Mouse (Mus musculus): ENCODE data around the gene Snapc5. TPM values are rescaled to one million over a fixed set of nuclear protein-coding genes. Genes with fewer than 3 reads are reported as not detected.
"Not testable (repeated sequence)": the region's sequence is repeated elsewhere in the genome, so short reads cannot be mapped to it uniquely, and the experiment has no call there.

Snapc5 gene
- polyA plus RNA-seq, 1 experiment from 2014 or later: 27.9 TPM

DNA sequence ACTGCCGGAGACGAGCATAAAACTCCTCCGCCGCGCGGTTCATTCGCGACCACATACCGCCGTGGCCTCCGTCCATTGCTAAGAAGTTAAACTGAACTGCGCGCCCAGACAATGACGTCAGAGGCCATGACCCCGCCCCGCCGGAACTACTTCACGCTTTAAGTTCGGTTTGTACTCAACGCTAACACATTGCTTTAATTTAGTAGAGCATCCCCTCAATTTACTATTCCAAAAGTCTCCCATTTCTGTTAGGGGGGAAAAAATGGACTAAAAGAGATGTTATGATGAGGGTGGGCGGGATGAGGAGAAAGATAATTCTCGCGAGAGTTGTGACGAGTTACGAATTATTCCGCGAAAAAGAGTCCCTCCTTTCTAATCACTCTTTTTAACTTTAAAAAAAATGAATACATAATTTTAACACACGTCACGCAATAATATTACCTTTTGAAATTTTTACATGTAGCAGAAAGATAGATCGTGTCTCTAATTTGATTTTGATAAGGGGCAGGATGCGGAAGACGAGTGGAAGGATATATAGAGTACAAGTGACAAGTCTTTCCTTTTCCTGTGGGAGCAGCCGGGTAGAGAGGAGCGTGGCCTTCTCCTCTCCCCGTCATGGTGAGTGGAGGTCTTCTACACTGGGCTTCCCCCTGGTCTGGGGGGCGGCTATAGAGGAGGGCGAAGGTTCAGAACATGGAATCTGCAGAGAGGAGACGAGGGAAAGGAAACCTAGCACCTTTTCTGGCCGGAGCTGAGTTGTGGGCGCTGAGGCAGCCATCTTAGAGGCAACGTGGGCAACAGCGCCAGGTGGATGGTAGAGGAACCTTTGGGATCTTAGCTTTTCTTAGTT is 6.0 kb upstream of the Snapc5 start, which contains the start of the genes Zwilch and Rpl4:
Zwilch (minus strand) TSS at position 289 of the 850 bp plus-strand sequence.
Rpl4 (plus strand) TSS at position 560 of the 850 bp plus-strand sequence.
- H3K4me3 ChIP-seq (ENCODE audit: low read depth, low read length): peak within 1 kb of the TSS; percentile 85
- H3K4me1 ChIP-seq (ENCODE audit: control insufficient read depth, insufficient read depth, low read length): peaks cover 15% of the 10 kb centered on the region
- peaks cover 36% of the 10 kb centered on the region for H3K36me3 ChIP-seq (ENCODE audit: control insufficient read depth, insufficient read depth, low read length)
- peak; percentile 77; the same call in 1 of the 2 replicates for ATAC-seq (ENCODE audit: insufficient number of reproducible peaks, insufficient read depth, low FRiP score, low read depth)
- under 1% methylated on average over 42 of the region's 42 CpGs for whole genome bisulfite sequencing
- H3K9me3 ChIP-seq (ENCODE audit: control insufficient read depth, low read depth, low read length): no peaks in the 10 kb centered on the region
- H3K27me3 ChIP-seq (ENCODE audit: control insufficient read depth, insufficient read depth, low read length): no peaks in the 10 kb centered on the region
- H3K9ac ChIP-seq (replicated peaks; ENCODE audit: low read depth, low read length): peak within 1 kb of the TSS; percentile 89
- H3K4me2 ChIP-seq (replicated peaks; ENCODE audit: low read depth, low read length): peak within 1 kb of the TSS; percentile 94
- peak within 1 kb of the TSS; percentile 93 for H3K27ac ChIP-seq (ENCODE audit: low read length)

GRCm38 (mm10) chr9:64173666-64174220 is 5.3 kb upstream of the Snapc5 start:
- no peak for ATAC-seq (ENCODE audit: insufficient number of reproducible peaks, insufficient read depth, low FRiP score, low read depth)
- Histone ChIP-seq H3K27ac (ENCODE audit: low read length) (peak overlapping the region; percentile 93), H3K4me3 (ENCODE audit: low read depth, low read length) (peak overlapping the region; percentile 85), H3K9me3 (ENCODE audit: control insufficient read depth, low read depth, low read length) (no peaks in the 10 kb centered on the region), H3K27me3 (ENCODE audit: control insufficient read depth, insufficient read depth, low read length) (no peaks in the 10 kb centered on the region), H3K4me2 (replicated peaks; ENCODE audit: low read depth, low read length) (peak overlapping the region; percentile 94), H3K36me3 (ENCODE audit: control insufficient read depth, insufficient read depth, low read length) (peaks cover 40% of the 10 kb centered on the region), H3K9ac (replicated peaks; ENCODE audit: low read depth, low read length) (peak overlapping the region; percentile 89), H3K4me1 (ENCODE audit: control insufficient read depth, insufficient read depth, low read length) (peaks cover 15% of the 10 kb centered on the region)
- under 1% methylated on average over 16 of the region's 16 CpGs for WGBS

DNA sequence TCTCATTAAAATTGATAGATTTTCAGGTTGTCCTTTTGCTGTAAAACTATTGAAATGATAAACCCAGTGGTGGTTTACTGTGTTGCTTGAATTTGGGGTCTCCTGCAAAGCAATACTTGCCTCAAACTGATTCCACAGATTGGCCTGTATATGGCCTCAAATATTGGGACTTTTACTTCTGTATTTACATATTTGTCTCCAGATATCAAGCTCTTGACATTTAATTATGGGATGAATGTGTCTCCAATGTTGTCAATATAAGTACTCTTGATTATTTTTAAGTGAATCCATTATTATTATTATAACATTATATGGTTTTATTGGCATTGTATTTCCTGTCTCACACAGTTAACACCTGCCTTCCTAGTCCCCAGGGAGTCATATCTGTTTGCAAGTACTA is 4.7 kb upstream of the Snapc5 start:
- no peaks in the 10 kb centered on the region for H3K27me3 ChIP-seq (ENCODE audit: control insufficient read depth, insufficient read depth, low read length)
- peak overlapping the region; percentile 85 for H3K4me3 ChIP-seq (ENCODE audit: low read depth, low read length)
- H3K4me1 ChIP-seq (ENCODE audit: control insufficient read depth, insufficient read depth, low read length): peaks cover 15% of the 10 kb centered on the region
- H3K9ac ChIP-seq (replicated peaks; ENCODE audit: low read depth, low read length): peak overlapping the region; percentile 89
- peak overlapping the region; percentile 94 for H3K4me2 ChIP-seq (replicated peaks; ENCODE audit: low read depth, low read length)
- no peaks in the 10 kb centered on the region for H3K9me3 ChIP-seq (ENCODE audit: control insufficient read depth, low read depth, low read length)
- H3K36me3 ChIP-seq (ENCODE audit: control insufficient read depth, insufficient read depth, low read length): peaks cover 37% of the 10 kb centered on the region
- peak overlapping the region; percentile 10; the same call in 1 of the 2 replicates for H3K27ac ChIP-seq (ENCODE audit: low read length)
- ATAC-seq (ENCODE audit: insufficient number of reproducible peaks, insufficient read depth, low FRiP score, low read depth): no peak

- Histone ChIP-seq H3K9ac (replicated peaks; ENCODE audit: low read depth, low read length) (no peak overlapping the region), H3K4me1 (ENCODE audit: control insufficient read depth, insufficient read depth, low read length) (peaks cover 16% of the 10 kb centered on the region), H3K36me3 (ENCODE audit: control insufficient read depth, insufficient read depth, low read length) (peaks cover 37% of the 10 kb centered on the region), H3K27ac (ENCODE audit: low read length) (no peak overlapping the region), H3K4me2 (replicated peaks; ENCODE audit: low read depth, low read length) (peak overlapping the region; percentile 94), H3K9me3 (ENCODE audit: control insufficient read depth, low read depth, low read length) (no peaks in the 10 kb centered on the region), H3K27me3 (ENCODE audit: control insufficient read depth, insufficient read depth, low read length) (no peaks in the 10 kb centered on the region), H3K4me3 (ENCODE audit: low read depth, low read length) (peak overlapping the region; percentile 85; the same call in 1 of the 2 replicates)
- ATAC-seq (ENCODE audit: insufficient number of reproducible peaks, insufficient read depth, low FRiP score, low read depth): no peak
- 71% methylated on average over 8 of the region's 8 CpGs for WGBS
Observed at GRCm38 (mm10) chr9:64174766-64175165, 4.3 kb upstream of the Snapc5 start.

DNA sequence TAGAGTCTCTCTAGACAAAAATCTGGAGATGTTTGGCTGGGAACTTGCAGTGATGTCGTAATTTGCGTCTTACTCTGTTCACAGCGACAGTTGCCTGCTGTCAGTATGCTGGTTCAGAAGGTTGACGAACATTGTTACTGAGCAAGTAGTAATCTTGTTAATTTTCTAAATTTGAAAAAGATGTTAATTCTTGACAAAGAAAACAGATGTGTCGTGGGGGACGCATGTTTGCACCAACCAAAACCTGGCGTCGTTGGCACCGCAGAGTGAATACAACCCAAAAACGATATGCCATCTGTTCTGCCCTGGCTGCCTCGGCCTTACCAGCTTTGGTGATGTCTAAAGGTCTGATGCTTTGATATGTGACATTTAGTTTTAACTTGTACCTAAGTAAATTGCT is 3.7 kb upstream of the Snapc5 start:
- WGBS: 88% methylated on average over 11 of the region's 11 CpGs
- H3K9ac ChIP-seq (replicated peaks; ENCODE audit: low read depth, low read length): no peak overlapping the region
- no peak overlapping the region for H3K4me2 ChIP-seq (replicated peaks; ENCODE audit: low read depth, low read length)
- peaks cover 20% of the 10 kb centered on the region for H3K4me1 ChIP-seq (ENCODE audit: control insufficient read depth, insufficient read depth, low read length)
- no peaks in the 10 kb centered on the region for H3K27me3 ChIP-seq (ENCODE audit: control insufficient read depth, insufficient read depth, low read length)
- peaks cover 42% of the 10 kb centered on the region for H3K36me3 ChIP-seq (ENCODE audit: control insufficient read depth, insufficient read depth, low read length)
- no peaks in the 10 kb centered on the region for H3K9me3 ChIP-seq (ENCODE audit: control insufficient read depth, low read depth, low read length)
- H3K4me3 ChIP-seq (ENCODE audit: low read depth, low read length): no peak overlapping the region
- H3K27ac ChIP-seq (ENCODE audit: low read length): no peak overlapping the region
- ATAC-seq (ENCODE audit: insufficient number of reproducible peaks, insufficient read depth, low FRiP score, low read depth): no peak

DNA sequence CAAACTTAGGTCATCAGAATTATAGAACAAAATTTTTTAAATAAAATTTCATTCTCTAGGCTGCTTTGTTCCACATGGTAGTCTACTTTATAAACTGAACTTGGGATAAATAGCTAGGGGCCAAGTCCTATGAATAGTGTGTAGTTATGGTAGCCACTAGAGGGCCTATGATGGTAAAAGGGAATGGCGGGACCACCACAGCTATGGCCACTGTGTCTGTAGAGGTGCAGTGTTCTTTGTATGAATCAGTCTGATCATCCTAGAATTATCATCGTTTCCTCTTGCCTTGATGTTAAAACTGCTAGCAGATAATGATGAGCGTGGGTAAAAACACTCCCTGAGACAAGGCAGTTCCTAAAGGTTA is 482 bp upstream of the Snapc5 start:
- Histone ChIP-seq H3K4me1 (ENCODE audit: control insufficient read depth, insufficient read depth, low read length) (peaks cover 13% of the 10 kb centered on the region), H3K27ac (ENCODE audit: low read length) (peak overlapping the region; percentile 89; the same call in 1 of the 2 replicates), H3K36me3 (ENCODE audit: control insufficient read depth, insufficient read depth, low read length) (peaks cover 60% of the 10 kb centered on the region), H3K9ac (replicated peaks; ENCODE audit: low read depth, low read length) (0 out of 2 replicates have a peak overlapping the region, but pooled peaks have one; percentile 6), H3K27me3 (ENCODE audit: control insufficient read depth, insufficient read depth, low read length) (no peaks in the 10 kb centered on the region), H3K4me3 (ENCODE audit: low read depth, low read length) (peak overlapping the region; percentile 64), H3K9me3 (ENCODE audit: control insufficient read depth, low read depth, low read length) (no peaks in the 10 kb centered on the region), H3K4me2 (replicated peaks; ENCODE audit: low read depth, low read length) (peak overlapping the region; percentile 62)
- ATAC-seq (ENCODE audit: insufficient number of reproducible peaks, insufficient read depth, low FRiP score, low read depth): peak; percentile 25; the same call in 1 of the 2 replicates
- WGBS: 42% methylated on average over 3 of the region's 3 CpGs

DNA sequence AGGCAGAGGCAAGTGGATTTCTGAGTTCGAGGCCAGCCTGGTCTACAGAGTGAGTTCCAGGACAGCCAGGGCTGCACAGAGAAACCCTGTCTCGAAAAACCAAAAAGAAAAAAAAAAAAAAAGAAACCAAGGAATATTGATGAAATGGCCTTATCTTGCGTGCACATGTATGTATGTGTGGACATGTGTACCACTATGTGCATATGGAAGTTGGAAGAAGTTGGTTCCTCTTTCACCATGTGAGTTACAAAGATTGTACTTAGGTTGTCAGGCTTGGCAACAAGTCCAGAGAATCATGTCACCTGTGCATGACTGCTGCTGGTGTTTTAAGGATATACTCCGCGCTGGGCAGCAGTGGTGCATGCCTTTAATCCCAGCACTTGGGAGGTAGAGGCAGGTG is 4.2 kb downstream of the Snapc5 start:
- not testable (repeated sequence) for ATAC-seq (ENCODE audit: insufficient number of reproducible peaks, insufficient read depth, low FRiP score, low read depth); H3K27me3 ChIP-seq (ENCODE audit: control insufficient read depth, insufficient read depth, low read length); H3K27ac ChIP-seq (ENCODE audit: low read length); H3K9me3 ChIP-seq (ENCODE audit: control insufficient read depth, low read depth, low read length); H3K4me3 ChIP-seq (ENCODE audit: low read depth, low read length); H3K4me2 ChIP-seq (replicated peaks; ENCODE audit: low read depth, low read length); H3K4me1 ChIP-seq (ENCODE audit: control insufficient read depth, insufficient read depth, low read length); H3K9ac ChIP-seq (replicated peaks; ENCODE audit: low read depth, low read length)
- 88% methylated on average over 5 of the region's 5 CpGs for WGBS
- peaks cover 50% of the 10 kb centered on the region for H3K36me3 ChIP-seq (ENCODE audit: control insufficient read depth, insufficient read depth, low read length)

- Histone ChIP-seq H3K27me3 (ENCODE audit: control insufficient read depth, insufficient read depth, low read length) (no peaks in the 10 kb centered on the region), H3K36me3 (ENCODE audit: control insufficient read depth, insufficient read depth, low read length) (peaks cover 55% of the 10 kb centered on the region), H3K4me1 (ENCODE audit: control insufficient read depth, insufficient read depth, low read length) (peaks cover 5% of the 10 kb centered on the region; the same call in 1 of the 2 replicates), H3K9me3 (ENCODE audit: control insufficient read depth, low read depth, low read length) (no peaks in the 10 kb centered on the region), H3K27ac (ENCODE audit: low read length) (no peak overlapping the region), H3K9ac (replicated peaks; ENCODE audit: low read depth, low read length) (no peak overlapping the region), H3K4me3 (ENCODE audit: low read depth, low read length) (no peak overlapping the region), H3K4me2 (replicated peaks; ENCODE audit: low read depth, low read length) (no peak overlapping the region)
- WGBS: 93% methylated on average over 5 of the region's 5 CpGs
- ATAC-seq (ENCODE audit: insufficient number of reproducible peaks, insufficient read depth, low FRiP score, low read depth): no peak
Observed at GRCm38 (mm10) chr9:64184166-64184840, 5.2 kb downstream of the Snapc5 start.

Measured in stomach, embryonic 14.5 days (tissue).